Mouse (Mus musculus) gastrocnemius, adult 8-10 months (tissue): ENCODE results near the gene Gm8050. TPM values are rescaled to one million over a fixed set of nuclear protein-coding genes. Genes with fewer than 3 reads are reported as not detected.
"Not testable (repeated sequence)": the region's sequence is repeated elsewhere in the genome, so short reads cannot be mapped to it uniquely, and the experiment has no call there.

Source experiments
- DNase-seq, 2 experiments: peaks; one replicate each; pipeline ENCODE4 v3.0.0; 2022; ENCODE audit warnings: low spot score in 2 of 2
- total RNA-seq, 4 experiments: library from RNA; stranded (reverse); gene quantifications; 2 replicates each; pipeline ENCODE4 v1.2.4; 2022

Gm8050 gene
- total RNA-seq = not detected

- not testable (repeated sequence) for DNase-seq
Measured at GRCm38 (mm10) chr14:6720151-6720550, at the start of gene Gm8050. TSS of gene Gm8050 (minus strand) at chr14:6720251.

GRCm38 (mm10) chr14:6757231-6757536 lies 37.1 kb upstream of the Gm8050 start:
- not testable (repeated sequence) for DNase-seq

- DNase-seq = not testable (repeated sequence)
Measured at GRCm38 (mm10) chr14:6756384-6757230, 36.6 kb upstream of the Gm8050 start.

- not testable (repeated sequence) for DNase-seq
Measured at GRCm38 (mm10) chr14:6742232-6742631, 22.2 kb upstream of the Gm8050 start, which contains the start of gene Gm3636. TSS of gene Gm3636 (minus strand) at chr14:6742332.

- DNase-seq = not testable (repeated sequence)
Measured at GRCm38 (mm10) chr14:6684070-6684469, 36.0 kb downstream of the Gm8050 start, which contains the start of gene Gm10251. TSS of gene Gm10251 (minus strand) at chr14:6684170.

Other genes starting within 250 kb of the Gm8050 start
- not detected for gene Gm8356, start 183.0 kb downstream of the Gm8050 start, total RNA-seq
- gene Gm3629, start 129.6 kb downstream of the Gm8050 start, total RNA-seq = under 1 TPM in 2 of 4 experiments, not detected in 2; 0.19 to 0.31 TPM
- under 1 TPM in 1 of 4 experiments, not detected in 3; 0.62 TPM for gene Gm3460, start 97.8 kb downstream of the Gm8050 start, total RNA-seq
- gene Gm10251, start 36.1 kb downstream of the Gm8050 start, total RNA-seq = not detected
- 1 to 10 TPM in 2 of 4 experiments, under 1 TPM in 2; 0.74 to 1.4 (median 1.1) TPM for gene Gm3636, start 22.1 kb upstream of the Gm8050 start, total RNA-seq
- gene Gm8362, start 54.2 kb upstream of the Gm8050 start, total RNA-seq = not detected
- not detected for gene Gm3642, start 120.1 kb upstream of the Gm8050 start, total RNA-seq
- under 1 TPM in 1 of 4 experiments, not detected in 3; 0.20 TPM for gene Gm3667, start 169.7 kb upstream of the Gm8050 start, total RNA-seq